Mouse (Mus musculus): ENCODE results near the gene Amn.

The Amn gene

GRCm38 (mm10) chr12:111270629-111271277 is at the start of gene Amn:
Gene Amn (plus strand): TSS chr12:111271095.
- DNase-seq (ENCODE audit: low read depth) = no peak

GRCm38 (mm10) chr12:111225197-111225780 is 45.6 kb upstream of the Amn start:
- DNase-seq (ENCODE audit: low read depth) = no peak

DNA sequence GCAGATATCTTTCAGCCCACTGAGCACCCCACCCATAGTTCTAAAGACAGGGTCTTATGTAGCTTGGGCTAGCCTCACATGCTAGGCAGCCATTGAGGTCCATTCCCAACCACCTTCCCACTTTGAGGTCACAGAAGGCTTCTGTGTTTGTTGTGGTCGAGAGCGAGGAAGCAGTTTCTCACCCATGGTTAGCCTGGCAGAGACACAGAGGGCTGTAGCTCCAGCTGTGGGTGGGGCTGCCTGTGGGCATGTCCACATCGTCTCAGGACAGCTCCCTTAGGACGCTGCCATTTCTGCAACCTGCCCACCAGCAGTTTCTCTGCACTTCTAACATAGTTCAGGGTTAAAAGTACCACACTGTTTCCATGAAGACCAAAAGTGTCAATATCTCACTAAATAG is 43.5 kb upstream of the Amn start:
- no peak for DNase-seq (ENCODE audit: low read depth)

GRCm38 (mm10) chr12:111228488-111228887 is 42.4 kb upstream of the Amn start:
- DNase-seq (ENCODE audit: low read depth) = no peak

DNA sequence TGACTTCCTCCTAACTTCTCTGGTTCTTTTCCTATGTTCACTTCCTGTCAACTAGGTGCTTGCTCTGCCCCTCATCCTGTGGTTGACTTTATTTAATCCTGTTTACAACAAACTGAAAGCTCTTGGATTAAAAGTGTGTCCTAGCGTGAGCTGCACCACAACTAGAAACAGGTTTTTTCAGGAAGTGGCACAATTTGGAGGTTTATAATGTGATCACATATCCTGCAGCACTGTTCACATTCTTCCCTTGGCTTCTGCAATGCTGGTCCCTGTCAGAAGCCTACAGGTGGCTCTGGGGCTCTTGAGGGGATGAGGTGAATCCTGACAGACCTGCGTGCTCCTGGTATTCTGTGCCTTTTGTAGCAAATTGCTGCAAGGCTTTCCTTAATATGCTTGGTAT is 40.1 kb upstream of the Amn start:
- DNase-seq (ENCODE audit: low read depth) = no peak

- DNase-seq (ENCODE audit: low read depth) = no peak
Measured at GRCm38 (mm10) chr12:111233798-111234197, 37.1 kb upstream of the Amn start.

DNA sequence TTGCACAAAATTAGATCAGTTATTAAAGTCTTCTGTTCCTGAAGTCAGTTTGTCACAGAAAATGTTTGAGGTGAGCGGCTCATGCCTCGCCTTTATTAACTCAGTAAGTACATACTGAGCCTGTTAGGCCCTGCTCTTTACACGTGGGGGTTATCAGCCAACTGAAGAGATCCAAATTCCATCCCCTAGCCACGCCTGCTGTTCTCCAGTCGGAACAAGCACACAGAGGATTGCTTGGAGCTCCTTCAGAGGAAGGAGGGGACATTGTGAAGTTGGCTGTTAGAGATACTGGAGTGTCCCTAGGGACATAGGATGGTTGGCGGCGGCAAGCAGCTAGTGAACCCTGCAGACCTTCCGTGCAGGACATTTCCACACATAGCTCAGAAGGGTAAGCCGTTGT is 36.5 kb upstream of the Amn start:
- no peak for DNase-seq (ENCODE audit: low read depth)

- no peak for DNase-seq (ENCODE audit: low read depth)
Measured at GRCm38 (mm10) chr12:111235631-111236030, 35.3 kb upstream of the Amn start.

DNA sequence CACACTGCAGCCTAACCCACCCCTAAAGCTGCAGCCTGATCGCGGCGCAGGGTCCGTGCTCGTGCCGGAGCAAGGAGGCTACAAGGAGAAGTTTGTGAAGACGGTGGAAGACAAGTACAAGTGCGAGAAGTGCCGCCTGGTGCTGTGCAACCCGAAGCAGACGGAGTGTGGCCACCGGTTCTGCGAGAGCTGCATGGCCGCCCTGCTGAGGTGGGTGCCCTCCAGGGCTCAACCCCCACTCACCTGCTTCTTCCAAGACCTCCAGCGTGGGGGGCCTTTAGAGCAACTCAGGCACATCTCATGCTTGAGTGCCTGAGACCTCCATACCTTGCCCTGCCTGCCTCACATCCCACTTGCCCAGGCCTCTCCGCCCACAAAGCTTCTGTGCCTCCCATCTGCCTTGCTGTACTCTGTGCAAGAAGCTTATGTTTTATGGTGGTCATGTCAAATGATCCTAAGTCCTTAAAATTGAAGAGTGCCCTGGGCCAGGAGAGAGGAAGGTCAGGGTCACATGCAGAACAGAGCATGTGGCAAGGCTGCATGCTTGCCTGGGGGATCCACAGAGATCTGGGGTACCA is 33.2 kb upstream of the Amn start:
- no peak for DNase-seq (ENCODE audit: low read depth)

DNA sequence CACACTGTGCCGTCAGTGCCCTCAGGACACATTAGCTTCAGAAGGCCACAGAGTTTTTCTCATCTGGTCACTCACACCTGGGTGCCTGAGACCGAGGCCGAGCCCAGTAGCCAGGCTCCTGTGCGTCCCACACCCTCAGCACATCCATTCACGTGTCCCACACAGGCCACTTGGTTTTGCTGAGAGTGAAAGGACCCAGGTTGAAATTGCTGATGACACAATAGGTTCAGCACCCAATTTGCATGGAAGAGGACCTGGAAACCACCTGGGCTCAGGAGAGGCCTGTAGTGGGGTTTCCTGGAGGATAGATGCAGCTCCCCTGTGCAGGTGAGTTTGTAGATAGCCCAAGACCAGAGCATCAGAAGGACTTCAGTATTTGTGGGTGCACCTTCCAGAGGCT is 32.5 kb upstream of the Amn start:
- no peak for DNase-seq (ENCODE audit: low read depth)

DNA sequence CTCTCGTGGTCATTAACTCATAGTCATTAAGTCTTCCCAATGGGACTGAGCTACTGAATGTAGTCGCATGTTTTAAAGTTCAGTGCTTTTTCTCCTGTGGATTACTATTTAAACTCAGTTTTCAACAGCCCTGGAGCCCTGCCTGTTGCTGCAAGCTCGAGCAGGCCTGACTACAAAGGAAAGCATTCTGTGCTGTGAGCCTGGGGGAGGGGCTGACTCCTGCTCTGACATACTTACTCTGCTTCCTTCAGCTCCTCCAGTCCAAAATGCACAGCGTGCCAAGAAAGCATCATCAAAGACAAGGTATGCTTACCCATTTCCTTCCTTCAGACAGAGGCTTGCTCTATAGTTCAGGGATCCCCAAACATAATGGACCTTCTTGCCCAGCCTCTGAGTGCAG is 32.1 kb upstream of the Amn start:
- DNase-seq (ENCODE audit: low read depth) = no peak

- no peak for DNase-seq (ENCODE audit: low read depth)
Measured at GRCm38 (mm10) chr12:111239930-111240329, 31.0 kb upstream of the Amn start.

DNA sequence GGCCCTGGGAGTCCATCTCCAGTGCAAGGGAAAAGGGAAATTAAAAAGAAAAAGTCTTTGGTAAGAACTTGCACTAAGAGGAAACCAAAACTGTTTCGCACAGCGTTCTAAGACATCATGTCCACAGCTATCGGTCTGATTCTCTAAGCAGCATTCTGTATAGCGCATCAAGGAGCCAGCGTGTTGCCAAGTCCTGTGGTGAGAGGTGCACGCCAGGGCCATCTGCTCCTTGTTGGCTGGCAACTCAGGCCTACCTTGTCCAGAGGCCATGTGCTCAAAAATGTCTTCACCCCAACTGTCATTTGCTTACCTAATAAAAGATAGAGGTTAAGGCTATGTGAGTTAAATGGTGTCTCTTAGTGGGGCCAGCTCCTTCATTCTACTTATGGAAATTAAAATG is 29.0 kb upstream of the Amn start:
- no peak for DNase-seq (ENCODE audit: low read depth)

DNA sequence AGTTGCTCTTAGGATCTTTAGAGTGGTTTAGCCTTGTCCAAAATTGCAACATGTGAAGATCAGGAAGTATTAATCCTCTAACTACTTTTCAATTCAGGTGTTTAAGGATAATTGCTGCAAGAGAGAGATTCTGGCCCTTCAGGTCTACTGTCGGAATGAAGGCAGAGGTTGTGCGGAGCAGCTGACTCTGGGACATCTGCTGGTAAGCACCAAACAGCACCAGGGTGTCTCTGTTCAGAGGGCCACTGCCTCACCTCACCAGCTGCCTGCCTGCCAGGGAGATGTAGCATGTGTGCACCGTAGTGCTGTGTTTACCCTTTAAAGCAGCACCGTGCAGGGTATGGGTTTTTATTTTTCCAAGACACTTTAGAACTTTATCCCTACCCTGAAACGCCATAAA is 28.5 kb upstream of the Amn start:
- no peak for DNase-seq (ENCODE audit: low read depth)

GRCm38 (mm10) chr12:111243733-111244132 is 27.2 kb upstream of the Amn start:
- no peak for DNase-seq (ENCODE audit: low read depth)

DNA sequence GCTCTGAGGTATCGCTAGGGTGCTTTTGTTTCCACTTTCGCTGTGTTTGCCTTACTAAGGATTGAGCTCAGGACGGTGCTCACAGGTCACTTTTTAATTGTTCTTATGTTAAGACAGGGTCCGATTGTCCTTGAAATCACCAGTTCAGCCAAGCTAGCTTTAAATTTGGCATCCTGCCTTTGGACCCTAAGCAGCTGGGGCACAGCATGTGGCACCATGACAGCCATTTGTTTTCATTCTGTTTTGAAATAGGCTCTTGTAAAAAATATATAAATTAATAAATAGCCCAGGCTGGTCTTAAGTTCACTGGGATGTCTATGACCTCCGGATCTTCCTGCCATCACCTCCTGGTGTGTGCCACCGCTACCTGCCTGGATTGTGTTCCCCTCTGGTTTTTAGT is 25.8 kb upstream of the Amn start:
- no peak for DNase-seq (ENCODE audit: low read depth)

DNA sequence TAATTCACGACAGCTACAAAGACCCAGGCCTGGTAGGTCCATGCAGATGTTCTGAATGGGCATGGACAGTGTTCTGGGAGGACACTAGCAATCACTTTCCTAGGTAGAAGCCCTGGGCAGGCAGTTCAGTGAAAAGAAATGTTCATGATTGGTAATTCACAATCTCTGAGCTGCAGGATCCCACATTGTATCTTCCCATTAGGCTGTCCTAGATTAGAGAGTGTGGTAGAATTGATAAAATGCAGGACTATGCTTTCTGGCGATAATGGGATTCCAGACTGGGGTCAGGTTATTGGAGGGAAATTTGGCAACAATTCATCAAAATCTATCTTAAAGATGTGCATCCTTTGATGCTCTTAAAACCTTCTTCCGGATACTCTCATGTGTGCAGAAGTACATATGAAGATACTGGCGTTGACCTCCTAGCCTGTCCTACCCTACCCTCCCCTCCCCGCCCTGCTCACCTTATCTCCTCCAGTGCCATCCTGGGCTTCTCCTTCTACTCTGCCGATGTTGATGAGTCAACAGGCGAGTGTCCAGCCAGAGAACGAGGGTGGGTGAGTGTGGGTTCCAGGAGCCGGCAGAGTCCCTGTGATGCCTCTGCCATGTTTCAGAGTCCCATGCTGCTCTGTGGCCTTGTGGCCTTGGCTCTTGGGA is 24.0 kb upstream of the Amn start:
- no peak for DNase-seq (ENCODE audit: low read depth)

DNA sequence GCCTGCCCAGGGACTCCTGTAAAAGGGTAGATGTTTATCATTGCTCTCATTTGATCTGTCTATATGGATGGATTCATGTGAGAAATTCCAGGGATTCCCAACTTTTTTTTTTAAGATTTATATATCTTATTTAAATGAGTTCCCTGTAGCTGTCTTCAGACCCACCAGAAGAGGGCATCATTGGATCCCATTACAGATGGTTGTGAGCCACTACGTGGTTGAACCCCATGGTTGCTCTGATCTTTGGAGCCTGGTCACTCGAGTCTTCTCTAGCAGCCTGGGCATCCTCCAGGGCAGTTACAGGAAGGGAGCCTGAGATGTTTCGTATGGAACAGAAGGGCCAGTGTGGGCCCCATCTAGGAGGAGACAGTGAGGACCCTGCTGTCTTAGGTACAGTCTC is 21.8 kb upstream of the Amn start:
- DNase-seq (ENCODE audit: low read depth) = no peak

DNA sequence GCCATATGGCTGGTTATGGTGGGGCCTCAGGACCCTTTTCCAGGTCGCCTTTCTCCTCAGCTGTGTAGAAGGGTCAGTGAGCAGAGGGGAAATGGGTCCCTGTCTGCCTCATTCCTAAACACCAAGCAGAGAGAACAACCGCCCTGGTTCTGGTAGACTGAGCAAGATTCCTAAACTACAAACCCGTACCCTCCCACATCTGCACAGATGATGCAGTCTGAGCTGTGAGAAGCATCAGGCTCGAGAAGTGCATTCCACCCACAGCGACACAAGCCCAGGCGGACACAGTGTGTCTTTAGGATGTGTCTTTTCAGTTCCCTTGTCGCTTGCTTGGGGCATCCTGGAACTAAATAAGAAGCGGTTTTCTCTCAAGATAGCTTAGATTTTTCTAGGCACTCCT is 20.8 kb upstream of the Amn start:
- DNase-seq (ENCODE audit: low read depth) = no peak

DNA sequence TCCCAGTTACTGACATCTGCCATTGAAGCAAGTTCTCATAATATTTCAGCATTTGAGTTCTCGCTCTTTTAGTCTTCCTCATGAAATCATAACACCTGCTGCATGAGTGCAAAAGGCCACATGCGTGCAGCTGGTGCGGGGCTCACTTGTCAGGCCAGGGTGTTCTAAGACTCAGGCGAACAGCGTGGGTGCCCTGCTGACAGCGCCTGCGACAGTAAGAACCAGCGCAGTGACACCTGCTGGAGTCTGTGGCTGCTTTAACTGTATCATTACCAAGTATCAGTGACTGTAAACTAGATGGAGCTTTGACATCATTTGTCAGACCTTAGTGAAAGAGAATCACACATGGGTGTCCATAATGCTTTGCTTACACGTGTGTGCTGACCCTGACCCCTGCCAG is 19.7 kb upstream of the Amn start:
- DNase-seq (ENCODE audit: low read depth) = no peak

DNA sequence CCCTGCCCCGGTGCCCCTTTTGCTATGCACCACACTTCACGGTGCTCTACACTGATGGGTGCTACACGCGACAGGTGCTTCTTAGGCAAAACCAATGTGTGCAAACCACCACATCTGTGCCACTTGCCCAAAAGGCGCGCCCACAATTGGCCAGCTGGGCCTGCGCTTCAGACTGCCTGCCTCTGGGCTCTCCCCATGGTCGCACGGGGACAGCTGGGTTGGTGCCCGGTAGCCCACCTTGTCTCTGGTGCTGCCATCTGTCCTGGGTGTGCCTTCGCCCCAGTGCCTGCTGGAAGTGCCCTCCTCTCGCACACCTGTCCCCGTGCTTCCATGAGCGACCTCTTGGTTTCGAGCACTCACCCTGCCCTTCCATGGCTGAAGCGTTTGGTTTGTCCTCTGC is 7.2 kb upstream of the Amn start:
- no peak for DNase-seq (ENCODE audit: low read depth)

GRCm38 (mm10) chr12:111265212-111265611 is 5.7 kb upstream of the Amn start:
- no peak for DNase-seq (ENCODE audit: low read depth)

DNA sequence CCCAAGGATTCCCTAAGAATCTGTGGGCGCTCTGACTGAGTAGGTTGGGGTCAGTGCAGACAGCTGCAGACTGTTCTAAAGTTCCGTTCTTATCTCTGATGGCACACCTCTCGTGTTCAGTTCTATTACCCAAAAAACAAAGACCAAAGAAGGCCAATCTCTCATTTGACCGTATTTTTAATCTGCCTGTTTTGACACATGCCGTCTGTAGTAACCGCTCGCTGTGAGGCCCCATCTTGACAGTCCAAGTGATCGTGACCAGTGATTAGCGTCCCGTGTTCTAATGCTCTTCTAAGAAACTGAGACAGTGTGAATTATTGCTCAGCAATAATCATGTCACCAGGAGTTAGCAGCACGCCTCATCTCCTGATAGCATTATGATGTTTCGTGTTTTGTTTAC is 4.3 kb upstream of the Amn start:
- no peak for DNase-seq (ENCODE audit: low read depth)

Measured in c-Kit-positive CD71-negative TER-119-negative erythroid progenitor cells, embryonic 14.5 days (primary cell).